Mouse (Mus musculus) hindbrain, embryonic 10.5 days (tissue): ENCODE data around the gene Myrip. TPM values are rescaled to one million over a fixed set of nuclear protein-coding genes. Genes with fewer than 3 reads are reported as not detected.

Experiments
- DNase-seq: peaks from one replicate; pipeline ENCODE4 v3.0.0-alpha.2; 2017; ENCODE audit warnings: low spot score
- H3K27ac ChIP-seq: fragments of 300-500 bp; sonication (generic); 2 replicates; pipeline ENCODE4 v1.5.1; 2016; ENCODE audit warnings: mild to moderate bottlenecking, moderate library complexity
- H3K27me3 ChIP-seq: fragments of 300-500 bp; sonication (generic); 2 replicates; pipeline ENCODE4 v1.6.1; 2016; ENCODE audit warnings: mild to moderate bottlenecking; ENCODE audit not compliant: poor library complexity, insufficient read depth, severe bottlenecking
- H3K36me3 ChIP-seq: fragments of 300-500 bp; sonication (generic); 2 replicates; pipeline ENCODE4 v1.6.1; 2016; ENCODE audit warnings: mild to moderate bottlenecking, moderate library complexity
- H3K4me1 ChIP-seq: fragments of 300-500 bp; sonication (generic); replicated peaks from 2 replicates; pipeline ENCODE4 v1.6.1; 2016; ENCODE audit warnings: mild to moderate bottlenecking
- H3K4me3 ChIP-seq: fragments of 300-500 bp; sonication (generic); 2 replicates; pipeline ENCODE4 v1.5.1; 2016; ENCODE audit warnings: mild to moderate bottlenecking, moderate library complexity
- H3K9me3 ChIP-seq: fragments of 300-500 bp; sonication (generic); 2 replicates; pipeline ENCODE4 v1.6.1; 2016; ENCODE audit warnings: mild to moderate bottlenecking, moderate library complexity
- WGBS: fragments of 180-500 bp; shearing (Covaris S2); methylation state at CpG from one replicate; pipeline ENCODE4 v1.1.7; 2016; 5-methylcytosine and 5-hydroxymethylcytosine counted together
- polyA plus RNA-seq: library from polyadenylated mRNA; unstranded; fragments of >200 nt; fragmentation: Nextera tagmentation; extraction: Ambion mirVana; gene quantifications from 2 replicates; pipeline ENCODE4 v1.2.1, GENCODE M21; 2016

Gene Myrip
- polyA plus RNA-seq, 1 experiment from 2014 or later: 0.80 TPM

DNA sequence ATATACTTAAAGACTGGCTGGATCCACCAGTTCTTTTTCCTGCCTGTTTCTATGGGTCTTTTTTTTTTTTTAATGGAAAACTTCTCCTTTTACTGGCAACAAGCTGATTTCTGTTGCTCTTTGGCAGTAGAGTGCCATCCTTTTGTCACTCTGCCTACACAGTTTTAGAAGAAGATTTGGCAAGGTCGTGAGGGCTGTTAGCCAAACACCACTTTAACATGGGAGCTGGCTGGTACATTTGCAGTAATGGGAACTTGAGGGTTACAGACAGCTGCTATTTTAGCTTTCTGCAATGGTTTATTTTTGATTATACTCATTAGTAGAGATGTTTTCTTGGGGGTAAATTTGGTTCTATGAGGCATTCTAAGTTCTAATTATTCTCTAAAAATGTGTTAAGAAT lies 137.5 kb downstream of the Myrip start:
- Histone ChIP-seq H3K4me1 (peaks cover 27% of the 10 kb centered on the region), H3K9me3 (0 out of 2 replicates have a peak, but pooled peaks cover 7% of the 10 kb centered on the region), H3K36me3 (no peaks in the 10 kb centered on the region), H3K4me3 (no peak overlapping the region), H3K27me3 (no peaks in the 10 kb centered on the region), H3K27ac (no peak overlapping the region)
- DNase-seq: no peak
- 78% methylated on average over 1 of the region's 1 CpGs for WGBS

GRCm38 (mm10) chr9:120444642-120445041 lies 143.3 kb downstream of the Myrip start:
- 0 out of 2 replicates have a peak, but pooled peaks cover 7% of the 10 kb centered on the region for H3K9me3 ChIP-seq
- WGBS: 87% methylated on average over 9 of the region's 9 CpGs
- H3K27me3 ChIP-seq: no peaks in the 10 kb centered on the region
- no peaks in the 10 kb centered on the region for H3K36me3 ChIP-seq
- no peak for DNase-seq
- no peak overlapping the region for H3K4me3 ChIP-seq
- H3K4me1 ChIP-seq: no peaks in the 10 kb centered on the region; the same call in 1 of the 2 replicates
- no peak overlapping the region for H3K27ac ChIP-seq

- H3K36me3 ChIP-seq: no peaks in the 10 kb centered on the region
- no peak overlapping the region for H3K27ac ChIP-seq
- DNase-seq: no peak
- WGBS: 87% methylated on average over 6 of the region's 6 CpGs
- no peaks in the 10 kb centered on the region for H3K27me3 ChIP-seq
- H3K4me1 ChIP-seq: peaks cover under 1% of the 10 kb centered on the region
- H3K4me3 ChIP-seq: no peak overlapping the region
- H3K9me3 ChIP-seq: no peaks in the 10 kb centered on the region
These were observed 148.5 kb downstream of the Myrip start for GRCm38 (mm10) chr9:120449696-120450329.

- Histone ChIP-seq H3K4me3 (no peak overlapping the region), H3K36me3 (no peaks in the 10 kb centered on the region), H3K4me1 (peaks cover 26% of the 10 kb centered on the region), H3K27me3 (no peaks in the 10 kb centered on the region), H3K9me3 (peaks cover 3% of the 10 kb centered on the region; the same call in 1 of the 2 replicates), H3K27ac (peak overlapping the region; percentile 88)
- peak; percentile 73 for DNase-seq
- 9% methylated on average over 9 of the region's 9 CpGs for WGBS
These were observed 154.7 kb downstream of the Myrip start for GRCm38 (mm10) chr9:120455768-120456655.

DNA sequence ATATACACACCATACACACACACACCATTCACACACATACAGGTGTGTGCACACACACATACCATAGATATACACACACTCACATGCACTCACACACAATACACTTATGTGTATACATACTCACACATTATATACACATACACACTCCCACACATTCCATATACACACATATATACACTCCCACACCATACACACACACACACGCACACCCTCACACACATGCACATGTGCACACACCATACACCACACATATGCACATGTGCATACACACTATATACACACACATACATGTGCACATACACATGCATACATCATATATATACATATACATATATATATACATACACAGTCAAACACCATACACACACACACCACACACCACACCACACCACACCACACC lies 169.1 kb downstream of the Myrip start:
- Histone ChIP-seq H3K9me3 (no peaks in the 10 kb centered on the region), H3K4me3 (no peak overlapping the region), H3K27ac (no peak overlapping the region), H3K4me1 (peaks cover 7% of the 10 kb centered on the region), H3K27me3 (no peaks in the 10 kb centered on the region), H3K36me3 (no peaks in the 10 kb centered on the region)
- WGBS: 88% methylated on average over 1 of the region's 1 CpGs
- no peak for DNase-seq

DNA sequence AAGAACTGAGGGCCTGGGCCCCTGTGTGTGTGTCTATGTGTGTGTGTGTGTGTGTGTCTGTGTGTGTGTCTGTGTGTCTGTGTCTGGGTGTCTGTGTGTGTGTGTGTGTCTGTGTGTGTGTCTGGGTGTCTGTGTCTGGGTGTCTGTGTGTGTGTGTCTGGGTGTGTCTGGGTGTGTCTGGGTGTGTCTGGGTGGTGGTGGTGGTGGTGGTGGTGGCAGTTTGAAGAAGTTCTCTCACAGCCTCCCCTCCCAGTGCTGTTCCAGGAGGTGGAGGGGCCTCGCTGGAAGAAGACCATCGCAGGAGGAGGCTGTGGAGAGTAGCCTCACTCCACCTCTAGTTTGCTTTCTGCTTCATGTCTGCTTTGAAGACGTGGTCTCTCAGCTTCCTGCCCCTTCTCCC lies 180.3 kb downstream of the Myrip start:
- 85% methylated on average over 3 of the region's 3 CpGs for WGBS
- H3K27ac ChIP-seq: no peak overlapping the region
- H3K4me1 ChIP-seq: peaks cover 8% of the 10 kb centered on the region; the same call in 1 of the 2 replicates
- no peak for DNase-seq
- H3K27me3 ChIP-seq: no peaks in the 10 kb centered on the region
- no peak overlapping the region for H3K4me3 ChIP-seq
- no peaks in the 10 kb centered on the region for H3K9me3 ChIP-seq
- H3K36me3 ChIP-seq: no peaks in the 10 kb centered on the region

GRCm38 (mm10) chr9:120482382-120482781 lies 181.1 kb downstream of the Myrip start:
- H3K27me3 ChIP-seq: no peaks in the 10 kb centered on the region
- peaks cover 8% of the 10 kb centered on the region; the same call in 1 of the 2 replicates for H3K4me1 ChIP-seq
- no peak overlapping the region for H3K4me3 ChIP-seq
- WGBS: 95% methylated on average over 4 of the region's 4 CpGs
- H3K36me3 ChIP-seq: no peaks in the 10 kb centered on the region
- H3K9me3 ChIP-seq: no peaks in the 10 kb centered on the region
- H3K27ac ChIP-seq: no peak overlapping the region
- DNase-seq: no peak

- 85% methylated on average over 8 of the region's 8 CpGs for WGBS
- DNase-seq: no peak
- no peaks in the 10 kb centered on the region for H3K36me3 ChIP-seq
These were observed 181.8 kb downstream of the Myrip start for GRCm38 (mm10) chr9:120483101-120483500.

DNA sequence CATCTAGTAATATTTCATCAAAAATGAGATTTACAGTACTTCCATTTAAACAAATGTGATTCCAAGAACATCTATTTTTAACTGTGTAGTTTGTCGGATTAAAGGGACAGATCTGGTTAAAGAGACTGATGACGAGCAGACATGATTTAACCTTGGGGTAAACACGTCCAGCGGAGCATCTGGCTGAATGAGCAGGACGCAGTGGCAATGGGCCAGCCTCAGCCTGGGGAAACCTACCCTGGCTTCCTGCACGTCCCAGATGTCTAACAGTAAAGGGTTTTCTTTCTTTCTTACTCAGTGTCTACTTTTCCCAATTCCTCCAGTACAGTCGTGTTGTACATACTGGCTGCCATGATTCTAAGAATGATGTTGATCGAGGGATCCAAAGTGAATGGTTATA lies 185.8 kb downstream of the Myrip start:
- Histone ChIP-seq H3K27ac (no peak overlapping the region), H3K36me3 (no peaks in the 10 kb centered on the region), H3K27me3 (no peaks in the 10 kb centered on the region), H3K4me3 (no peak overlapping the region), H3K4me1 (peaks cover 3% of the 10 kb centered on the region; the same call in 1 of the 2 replicates), H3K9me3 (no peaks in the 10 kb centered on the region)
- no peak for DNase-seq
- WGBS: 86% methylated on average over 8 of the region's 8 CpGs

More at GRCm38 (mm10) chr9:120483101-120483500, 181.8 kb downstream of the Myrip start:
- no peaks in the 10 kb centered on the region for H3K27me3 ChIP-seq
- H3K27ac ChIP-seq: no peak overlapping the region
- no peak overlapping the region for H3K4me3 ChIP-seq
- no peaks in the 10 kb centered on the region for H3K9me3 ChIP-seq
- H3K4me1 ChIP-seq: peaks cover 6% of the 10 kb centered on the region; the same call in 1 of the 2 replicates

GRCm38 (mm10) chr9:120491509-120491908 lies 190.2 kb downstream of the Myrip start:
- WGBS: 87% methylated on average over 3 of the region's 3 CpGs
- Histone ChIP-seq H3K36me3 (peaks cover 27% of the 10 kb centered on the region), H3K27me3 (no peaks in the 10 kb centered on the region), H3K4me1 (peaks cover 21% of the 10 kb centered on the region), H3K27ac (0 out of 2 replicates have a peak overlapping the region, but pooled peaks have one; percentile 99), H3K4me3 (peak overlapping the region; percentile 100), H3K9me3 (no peaks in the 10 kb centered on the region)
- DNase-seq: no peak

DNA sequence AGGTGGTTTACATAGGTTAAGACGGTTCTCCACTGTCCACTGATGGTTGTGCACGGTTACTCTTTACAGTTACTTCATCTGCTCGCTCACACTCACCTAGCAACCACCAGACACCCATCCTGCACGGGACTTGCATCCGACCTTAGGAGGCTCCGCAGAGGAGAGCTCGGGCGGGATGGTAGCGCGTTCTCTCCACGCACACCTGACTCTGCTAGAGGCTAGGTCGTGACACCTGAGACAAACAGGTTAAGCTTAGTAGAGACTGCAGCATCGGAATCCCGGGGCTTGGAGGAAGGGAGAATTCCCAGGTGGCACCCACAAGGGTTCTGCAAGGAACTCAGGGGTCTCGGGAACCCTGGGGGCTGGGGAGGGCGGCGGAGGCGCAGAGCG lies 190.7 kb downstream of the Myrip start, which contains the start of gene Eif1b:
Gene Eif1b (plus strand): TSS at position 223 of the 390 bp plus-strand sequence.
- Histone ChIP-seq H3K27ac (peak within 1 kb of the TSS; percentile 99), H3K27me3 (no peaks in the 10 kb centered on the region)
- 4% methylated on average over 19 of the region's 19 CpGs for WGBS

GRCm38 (mm10) chr9:120492400-120493351 lies 191.4 kb downstream of the Myrip start:
- Histone ChIP-seq H3K4me1 (peaks cover 21% of the 10 kb centered on the region), H3K27ac (peak overlapping the region; percentile 99), H3K27me3 (no peaks in the 10 kb centered on the region), H3K4me3 (peak overlapping the region; percentile 100), H3K36me3 (peaks cover 35% of the 10 kb centered on the region), H3K9me3 (no peaks in the 10 kb centered on the region)
- peak; percentile 80 for DNase-seq
- WGBS: under 1% methylated on average over 97 of the region's 97 CpGs

More for the DNA sequence above, 190.7 kb downstream of the Myrip start, which contains the start of gene Eif1b:
- Histone ChIP-seq H3K4me3 (peak within 1 kb of the TSS; percentile 100), H3K9me3 (no peaks in the 10 kb centered on the region), H3K36me3 (peaks cover 30% of the 10 kb centered on the region), H3K4me1 (peaks cover 21% of the 10 kb centered on the region)
- no peak for DNase-seq
